Mouse (Mus musculus) naive thymus-derived CD4-positive, alpha-beta T cell, adult 2 months (primary cell): ENCODE data around the gene Chp2.
"Not testable (repeated sequence)": the region's sequence is repeated elsewhere in the genome, so short reads cannot be mapped to it uniquely, and the experiment has no call there.

Source experiments
- DNase-seq: peaks from one replicate; pipeline ENCODE4 v3.0.0-alpha.2; 2011; ENCODE audit warnings: low read depth

Chp2 gene

DNA sequence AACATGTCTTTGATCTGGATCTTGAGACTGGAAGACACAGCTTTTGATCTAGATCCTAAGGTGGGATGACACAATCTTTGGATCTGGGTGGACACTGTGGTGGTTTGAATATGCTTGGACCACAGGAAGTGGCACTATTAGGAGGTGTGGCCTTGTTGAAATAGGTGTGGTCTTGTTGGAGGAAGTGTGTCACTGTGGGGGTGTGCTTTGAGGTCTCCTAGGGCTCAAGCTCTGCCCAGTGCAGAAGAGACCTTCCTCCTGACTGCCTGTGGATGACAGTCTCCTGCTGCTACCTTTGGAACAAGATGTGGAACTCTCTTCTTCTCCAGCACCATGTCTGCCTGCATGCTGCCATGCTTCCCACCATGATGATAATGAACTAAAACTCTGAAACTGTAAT is 23.4 kb downstream of the Chp2 start:
- not testable (repeated sequence) for DNase-seq

DNA sequence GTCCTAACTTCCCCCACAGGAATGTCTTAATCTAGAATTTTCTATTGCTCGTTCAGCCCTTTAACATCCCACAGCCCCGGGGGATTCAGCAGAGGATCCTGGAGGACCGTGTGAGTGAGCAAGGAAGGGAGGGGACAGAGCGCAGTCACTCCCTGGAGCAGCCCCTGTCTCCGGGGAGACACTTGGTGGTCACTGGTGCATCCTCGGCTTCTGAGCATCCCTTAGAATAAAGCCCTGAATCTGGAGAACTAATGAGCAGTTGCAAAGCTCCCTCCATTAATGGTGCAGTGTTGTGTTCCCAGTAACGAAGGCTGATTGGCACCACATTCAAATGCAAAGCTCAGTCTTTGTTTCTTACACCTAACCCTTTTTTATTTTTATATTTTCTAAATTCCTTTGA is 24.9 kb downstream of the Chp2 start:
- no peak for DNase-seq

DNA sequence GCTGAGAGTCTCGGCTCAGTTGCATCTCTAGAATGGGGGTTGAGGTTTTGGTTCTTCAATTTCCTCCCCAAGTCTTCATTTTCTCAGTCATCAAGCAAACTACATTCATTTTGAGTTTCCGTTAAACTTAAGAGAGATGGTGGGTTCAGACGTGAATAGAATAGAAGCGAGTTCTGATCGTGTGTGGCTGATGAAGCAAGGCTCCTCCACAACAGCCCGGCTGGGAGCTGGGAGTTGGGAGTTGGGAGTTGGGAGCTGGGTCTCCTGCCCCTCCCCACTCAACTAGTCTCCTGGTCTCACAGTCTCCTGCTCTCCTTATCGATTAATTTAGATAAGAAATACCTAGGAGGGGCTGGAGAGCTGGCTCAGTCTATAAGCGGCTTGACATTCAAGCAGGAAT is 25.3 kb downstream of the Chp2 start:
- DNase-seq, result no peak

DNA sequence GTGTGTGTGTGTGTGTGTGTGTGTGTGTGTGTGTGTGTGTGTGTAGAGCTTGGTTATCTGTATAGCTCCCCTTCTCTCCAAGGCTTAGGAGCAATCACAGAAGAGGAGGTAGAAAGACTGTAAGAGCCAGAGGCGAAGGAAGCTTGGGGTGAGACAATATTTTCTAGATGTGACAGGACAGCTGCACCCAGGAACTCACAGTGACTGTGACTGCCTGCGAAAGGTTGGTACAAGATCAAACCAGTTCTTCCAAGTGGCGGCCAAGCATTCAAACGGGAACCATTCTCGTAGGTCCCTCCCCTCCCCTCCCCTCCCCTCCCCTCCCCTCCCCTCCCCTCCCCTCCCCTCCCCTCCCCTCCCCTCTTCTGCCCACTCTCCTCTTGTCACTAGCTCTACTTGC is 26.7 kb downstream of the Chp2 start:
- no peak for DNase-seq

DNA sequence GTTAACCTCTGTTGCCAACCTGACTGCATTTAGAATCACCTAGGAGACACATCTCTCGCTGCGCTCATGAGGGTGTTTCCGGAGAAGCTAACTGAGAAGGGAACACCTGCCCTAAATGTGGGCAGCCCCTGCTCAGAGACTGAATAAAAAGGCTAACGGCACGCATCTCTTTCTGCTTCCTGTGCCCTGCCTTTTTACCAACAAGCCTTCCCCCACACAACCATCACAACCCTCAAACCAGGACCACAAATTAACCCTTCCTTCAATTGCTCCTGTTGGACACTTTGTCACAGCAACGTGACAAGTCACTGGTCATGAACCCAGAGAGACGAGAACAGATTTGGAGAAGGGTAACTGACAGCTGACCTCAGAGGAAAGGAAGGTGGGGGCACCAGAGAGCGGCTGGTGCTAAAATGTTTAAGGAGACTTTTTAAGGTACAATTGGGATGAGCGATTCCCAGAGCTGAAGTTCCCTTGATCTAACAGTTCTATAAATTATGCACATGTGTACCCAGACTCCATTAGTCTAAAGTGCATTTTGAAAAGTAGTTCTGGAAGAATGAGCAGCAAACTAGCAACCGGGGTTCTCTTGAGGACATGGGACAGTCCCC is 28.1 kb downstream of the Chp2 start:
- DNase-seq, result peak; percentile 58

DNA sequence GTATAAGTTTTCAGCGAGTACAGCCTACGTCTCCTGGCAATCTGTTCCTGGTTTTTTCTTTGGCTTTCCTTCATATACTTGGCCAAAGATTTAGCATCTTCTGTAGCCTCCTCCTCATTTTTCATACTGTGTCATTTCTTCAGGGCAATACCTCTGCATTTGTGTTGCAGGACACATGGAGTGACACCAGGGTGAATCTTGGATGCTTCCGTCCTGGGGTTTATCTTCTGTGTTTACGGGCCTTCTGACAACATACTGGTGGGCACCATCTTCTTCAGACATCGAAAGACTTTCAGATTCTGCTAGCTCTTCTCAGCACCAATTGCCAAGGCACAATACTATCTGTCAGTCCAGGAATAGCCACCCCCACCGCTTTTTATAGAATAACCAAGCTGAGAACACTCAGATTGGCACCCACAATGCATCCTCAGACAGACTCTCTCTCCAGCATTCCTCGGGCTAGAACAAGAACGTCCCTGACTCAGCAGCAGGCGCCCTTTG is 30.1 kb downstream of the Chp2 start:
- no peak for DNase-seq

DNA sequence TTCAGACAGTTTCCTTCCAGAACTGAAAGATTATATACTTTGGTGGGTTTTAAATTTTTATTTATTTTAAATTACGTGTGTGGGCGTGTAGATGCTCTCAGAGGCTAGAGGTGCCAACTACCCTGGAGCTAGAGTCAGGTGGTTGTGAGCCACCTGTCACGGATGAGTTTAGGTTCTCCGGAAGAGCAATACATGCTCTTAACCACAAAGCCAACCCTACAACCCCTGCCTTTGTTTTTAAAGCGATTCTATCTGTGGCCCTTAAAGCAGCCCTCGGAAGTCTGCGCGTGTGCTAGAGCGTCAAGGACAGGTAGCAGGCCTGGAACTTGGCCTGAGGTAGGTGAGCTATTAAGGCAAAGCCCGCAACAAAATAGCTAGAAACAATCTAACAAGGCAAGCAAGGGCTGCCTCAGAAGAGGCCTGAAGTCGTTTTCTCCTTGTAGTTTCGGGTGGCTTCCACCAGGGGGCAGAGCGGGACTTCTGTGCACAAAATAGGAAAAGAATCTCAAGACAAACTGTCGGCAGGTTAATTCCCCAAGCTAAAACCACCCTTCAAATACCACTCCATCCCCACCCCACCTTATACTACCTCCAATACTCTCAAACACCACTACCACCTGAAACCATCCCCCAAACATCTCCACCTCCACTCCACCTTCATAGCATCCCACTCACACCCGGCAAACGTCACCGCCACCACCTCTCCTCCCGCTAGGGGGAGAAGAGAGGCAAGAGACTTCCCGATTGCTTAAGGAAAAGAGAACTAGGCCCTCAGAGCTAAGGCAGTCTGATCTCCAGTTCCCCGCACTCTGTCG is 32.1 kb downstream of the Chp2 start:
- peak; percentile 89 for DNase-seq

DNA sequence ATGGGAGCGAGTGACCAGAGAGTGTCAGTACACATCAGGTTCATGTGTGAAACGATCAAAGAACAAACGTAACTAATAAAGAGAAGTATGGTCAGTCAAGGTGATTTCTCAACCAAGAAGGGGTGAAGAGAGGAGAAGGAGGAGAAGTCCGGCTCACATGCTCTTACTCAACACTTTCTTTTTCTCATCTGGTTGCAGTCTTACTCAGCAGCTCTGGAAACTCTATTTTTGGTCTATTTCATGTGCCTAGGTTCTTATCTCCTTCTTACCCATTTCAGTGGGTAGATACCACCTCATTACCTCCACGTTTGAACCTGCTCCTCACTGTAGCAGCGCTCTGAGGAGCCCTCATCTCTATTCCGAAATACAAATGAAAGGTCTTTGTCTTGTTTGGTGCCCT is 37.4 kb downstream of the Chp2 start:
- no peak for DNase-seq

DNA sequence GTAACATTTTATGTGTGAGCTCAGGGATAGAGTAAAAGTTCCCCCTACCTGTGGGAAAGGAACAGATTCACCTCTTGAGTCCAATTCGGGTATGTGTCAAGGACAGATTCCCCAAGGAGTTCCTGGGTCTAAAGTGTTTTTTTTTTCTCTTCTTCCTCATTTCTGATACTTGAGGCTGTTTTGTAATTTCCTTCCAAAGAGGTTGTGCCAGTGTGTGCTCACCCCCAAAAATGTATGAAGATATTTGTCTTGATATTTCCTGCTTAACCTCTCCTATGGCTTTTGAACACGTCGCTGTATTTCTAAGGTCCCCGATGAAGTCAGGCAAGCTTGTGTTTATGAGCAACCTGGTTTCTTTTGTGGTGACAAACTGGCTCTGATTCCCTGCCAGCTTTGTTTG is 39.2 kb downstream of the Chp2 start:
- no peak for DNase-seq

DNA sequence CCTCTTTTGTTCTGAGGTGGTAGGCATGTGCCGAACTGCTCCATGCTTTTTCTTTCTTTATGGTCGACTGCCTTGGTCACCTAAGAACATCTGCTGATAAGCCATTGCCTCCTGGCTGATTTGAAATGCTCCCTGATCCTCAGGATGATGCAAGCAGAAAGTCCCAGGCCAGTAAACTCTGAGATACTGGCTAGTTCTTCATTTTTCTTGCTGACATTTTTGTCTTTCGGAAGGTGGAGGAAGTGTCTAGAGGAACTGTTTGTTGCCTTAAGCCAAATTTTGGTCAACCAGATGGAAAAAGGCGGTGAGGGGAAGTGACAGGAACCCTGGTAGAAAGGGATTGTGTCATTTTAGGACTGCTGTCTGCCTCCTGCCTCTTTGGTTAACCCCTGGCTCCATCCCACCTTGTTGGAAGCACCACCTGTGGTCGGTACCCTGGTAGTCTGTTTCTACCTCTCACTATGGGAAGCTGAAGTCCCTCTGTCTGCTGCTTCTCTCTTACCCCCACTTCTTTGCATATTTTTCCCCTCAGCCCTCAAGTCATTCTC is 40.8 kb downstream of the Chp2 start:
- no peak for DNase-seq

DNA sequence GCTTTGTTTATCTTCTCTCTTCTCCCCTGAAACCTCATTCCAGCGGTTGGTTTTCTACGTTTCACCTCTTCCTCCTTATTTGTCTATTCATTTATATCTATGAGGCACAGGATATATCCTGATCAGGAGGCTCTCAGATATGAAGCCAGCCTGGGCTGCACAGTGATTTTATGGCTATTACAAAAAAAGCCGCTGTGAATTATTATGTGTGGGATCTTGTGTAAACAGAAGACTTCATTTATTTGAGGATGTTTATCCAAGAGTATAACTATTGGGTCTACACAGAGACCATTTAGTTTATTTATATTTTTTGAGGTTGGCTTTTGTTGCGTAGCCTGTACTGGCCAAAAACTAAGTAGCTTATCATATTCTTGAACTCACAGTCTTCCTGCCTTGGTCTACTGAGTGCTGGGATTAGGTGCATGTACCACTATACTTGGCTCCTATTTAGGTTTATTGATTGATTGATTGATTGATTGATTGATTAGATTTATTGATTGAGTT is 49.7 kb downstream of the Chp2 start:
- DNase-seq, result no peak

DNA sequence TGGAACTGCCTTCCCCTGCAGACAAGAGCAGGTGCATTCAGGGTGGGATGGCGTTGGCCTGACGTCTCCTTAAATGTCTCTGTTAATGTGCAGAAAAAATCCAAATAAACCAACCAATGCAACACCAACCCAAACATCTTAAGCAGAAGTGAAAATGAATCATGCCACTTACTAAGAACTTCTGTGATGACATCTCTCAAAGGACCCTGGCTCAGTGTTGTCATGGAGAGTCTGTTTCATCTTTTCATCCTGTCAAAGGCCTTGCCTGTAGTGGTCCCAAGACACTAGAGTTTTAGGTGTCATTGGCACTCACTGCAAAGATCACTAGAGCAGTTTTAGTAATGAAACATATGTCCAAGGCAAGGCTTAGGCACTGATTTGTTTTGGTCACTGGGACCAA is 53.0 kb downstream of the Chp2 start:
- DNase-seq, result no peak
